ENCODE assay signal across 28 mouse cellular contexts in the genomic region with DNA sequence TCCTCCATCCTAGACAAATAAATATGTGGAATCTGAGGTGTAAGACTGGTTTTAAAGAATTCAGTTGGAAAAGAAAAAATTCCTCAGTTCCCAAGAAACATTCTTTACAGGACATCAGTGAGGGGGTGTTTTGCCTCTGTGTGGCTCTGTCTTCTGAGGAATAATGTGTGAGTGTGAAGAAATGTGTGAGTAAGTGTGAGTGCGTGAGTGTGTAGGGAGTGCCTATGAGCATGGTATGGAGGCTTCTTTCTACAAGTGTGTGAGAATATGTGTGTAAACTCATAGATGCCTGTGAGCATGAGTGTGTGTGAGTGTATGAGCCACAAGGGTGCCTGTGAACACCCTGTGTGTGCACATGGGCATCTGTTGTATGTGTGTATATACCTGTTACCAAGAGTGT.
A peak's percentile ranks its signal among the peaks of the same experiment; 100 is the strongest.
DNase-seq lines count a peak whose midpoint lies in the region; ATAC-seq and TF ChIP-seq lines count a peak whose summit lies in the region.
"Had no signal": no experiment of that assay in that cellular context is flagged by ENCODE, and none has a peak within 500 bp of the region (broad histone marks: within the 10 kb centered on the region; RNA-seq: fewer than 3 reads in every experiment).

No protein-coding gene starts in this region.

- H3K9me3 ChIP-seq in forebrain, postnatal 0 days (ENCODE audit: low read length) = no peaks in the 10 kb centered on the region
- H3K9me3 ChIP-seq in forebrain, embryonic 10.5 days = no peaks in the 10 kb centered on the region
- H3K9me3 ChIP-seq: forebrain, embryonic 13.5 days; heart, embryonic 12.5 days; hindbrain, embryonic 10.5 days; liver, embryonic 15.5 days; lung, embryonic 15.5 days; neural tube, embryonic 15.5 days; stomach, embryonic 15.5 days had no signal

- no peaks in the 10 kb centered on the region for H3K4me1 ChIP-seq in forebrain, postnatal 0 days (ENCODE audit: insufficient read depth)
- 0 out of 2 replicates have a peak, but pooled peaks cover 7% of the 10 kb centered on the region for H3K4me1 ChIP-seq in forebrain, embryonic 10.5 days
- H3K4me1 ChIP-seq: heart, embryonic 12.5 days; hindbrain, embryonic 10.5 days; liver, embryonic 15.5 days; lung, embryonic 15.5 days; stomach, embryonic 15.5 days had no signal

- no peak overlapping the region for H3K4me2 ChIP-seq in forebrain, postnatal 0 days (ENCODE audit: low read depth)
- H3K4me2 ChIP-seq: forebrain, embryonic 13.5 days; heart, embryonic 12.5 days; liver, embryonic 15.5 days; lung, embryonic 15.5 days; neural tube, embryonic 15.5 days; stomach, embryonic 15.5 days had no signal

- no peak overlapping the region for H3K4me3 ChIP-seq in forebrain, postnatal 0 days (ENCODE audit: low read depth, low read length)
- no peak overlapping the region for H3K4me3 ChIP-seq in forebrain, embryonic 10.5 days
- H3K4me3 ChIP-seq: forebrain, embryonic 13.5 days; heart, embryonic 12.5 days; hindbrain, embryonic 10.5 days; liver, embryonic 15.5 days; lung, embryonic 15.5 days; neural tube, embryonic 15.5 days; stomach, embryonic 15.5 days had no signal

- intact Hi-C loops in left cerebral cortex, postnatal 10 days (cut with DNase I) = no loop called here

- peak; percentile 25 for ATAC-seq in forebrain, postnatal 0 days
- ATAC-seq in erythroid progenitor cell, adult 5-6 weeks (replicated peaks; ENCODE audit: low FRiP score, poor library complexity, severe bottlenecking) = no peak
- ATAC-seq: CD4-positive, CD25-positive, alpha-beta regulatory T cell, adult 4 months; forebrain, embryonic 13.5 days; hindbrain, postnatal 0 days; intestine, embryonic 16.5 days had no signal

- no peak for DNase-seq in forebrain, postnatal 0 days
- DNase-seq in forebrain, embryonic 10.5 days (ENCODE audit: extremely low spot score, low spot score) = no peak
- peak; percentile 30 to 36 for DNase-seq in left cerebral cortex, adult 18-20 months (ENCODE audit: low spot score in 2 of 2)
- no peak for DNase-seq in left cerebral cortex, postnatal 10 days (ENCODE audit: extremely low spot score in 1 of 2, low spot score in 2 of 2)
- DNase-seq in right cerebral cortex, postnatal 25 days = peak; percentile 40
- no peak for DNase-seq in right cerebral cortex, postnatal 14 days
- peak; percentile 73 for DNase-seq in telencephalon, adult 2 months (ENCODE audit: low read depth, low spot score)
- DNase-seq: adrenal gland, postnatal 25 days; cerebellum, adult 9-10 months; gastrocnemius, postnatal 10 days; heart, adult 11 months; heart, postnatal 10 days; kidney, adult 9 months; kidney, postnatal 14 days; liver; lung, postnatal 36 days; thymus, adult 2 months had no signal

- no peaks in the 10 kb centered on the region for H3K27me3 ChIP-seq in forebrain, postnatal 0 days (ENCODE audit: insufficient read depth, low read length)
- no peaks in the 10 kb centered on the region for H3K27me3 ChIP-seq in forebrain, embryonic 10.5 days (ENCODE audit: poor library complexity, severe bottlenecking)
- H3K27me3 ChIP-seq: forebrain, embryonic 13.5 days; lung, embryonic 15.5 days; neural tube, embryonic 15.5 days; stomach, embryonic 15.5 days had no signal

- 93% methylated on average over 1 of the region's 1 CpGs for WGBS in forebrain, postnatal 0 days
- WGBS in forebrain, embryonic 10.5 days = 95% methylated on average over 1 of the region's 1 CpGs

- no peak overlapping the region for H3K27ac ChIP-seq in forebrain, postnatal 0 days (ENCODE audit: low read depth, low read length)
- H3K27ac ChIP-seq in forebrain, embryonic 10.5 days = no peak overlapping the region
- H3K27ac ChIP-seq: forebrain, embryonic 13.5 days; hindbrain, embryonic 10.5 days; hindbrain, postnatal 0 days; liver, embryonic 15.5 days; lung, embryonic 15.5 days; neural tube, embryonic 15.5 days; stomach, embryonic 15.5 days had no signal

- H3K36me3 ChIP-seq in forebrain, postnatal 0 days (ENCODE audit: insufficient read depth) = no peaks in the 10 kb centered on the region
- no peaks in the 10 kb centered on the region for H3K36me3 ChIP-seq in forebrain, embryonic 10.5 days (replicated peaks)
- H3K36me3 ChIP-seq: heart, embryonic 12.5 days; hindbrain, embryonic 10.5 days; liver, embryonic 15.5 days; lung, embryonic 15.5 days; neural tube, embryonic 15.5 days; stomach, embryonic 15.5 days had no signal

- no peak overlapping the region for H3K9ac ChIP-seq in forebrain, postnatal 0 days
- H3K9ac ChIP-seq: forebrain, embryonic 13.5 days; heart, embryonic 12.5 days; liver, embryonic 15.5 days; lung, embryonic 15.5 days; neural tube, embryonic 15.5 days; stomach, embryonic 15.5 days had no signal

- TF ChIP-seq CTCF in forebrain, postnatal 0 days (IDR thresholded peaks at IDR 0.05; ENCODE audit: low read depth) = no peak

Comparison
In these comparisons a context has a peak if more than half of its experiments do, and no peak if none do; other contexts are left out.
1. DNase-seq: peak in left cerebral cortex, adult 18-20 months (2 of 2), right cerebral cortex, postnatal 25 days (single experiment) and telencephalon, adult 2 months (single experiment); none in forebrain, postnatal 0 days (single experiment), forebrain, embryonic 10.5 days (single experiment), left cerebral cortex, postnatal 10 days (0 of 2) and right cerebral cortex, postnatal 14 days (single experiment).